ENCODE assay signal across 9 mouse cellular contexts in the genomic region with DNA sequence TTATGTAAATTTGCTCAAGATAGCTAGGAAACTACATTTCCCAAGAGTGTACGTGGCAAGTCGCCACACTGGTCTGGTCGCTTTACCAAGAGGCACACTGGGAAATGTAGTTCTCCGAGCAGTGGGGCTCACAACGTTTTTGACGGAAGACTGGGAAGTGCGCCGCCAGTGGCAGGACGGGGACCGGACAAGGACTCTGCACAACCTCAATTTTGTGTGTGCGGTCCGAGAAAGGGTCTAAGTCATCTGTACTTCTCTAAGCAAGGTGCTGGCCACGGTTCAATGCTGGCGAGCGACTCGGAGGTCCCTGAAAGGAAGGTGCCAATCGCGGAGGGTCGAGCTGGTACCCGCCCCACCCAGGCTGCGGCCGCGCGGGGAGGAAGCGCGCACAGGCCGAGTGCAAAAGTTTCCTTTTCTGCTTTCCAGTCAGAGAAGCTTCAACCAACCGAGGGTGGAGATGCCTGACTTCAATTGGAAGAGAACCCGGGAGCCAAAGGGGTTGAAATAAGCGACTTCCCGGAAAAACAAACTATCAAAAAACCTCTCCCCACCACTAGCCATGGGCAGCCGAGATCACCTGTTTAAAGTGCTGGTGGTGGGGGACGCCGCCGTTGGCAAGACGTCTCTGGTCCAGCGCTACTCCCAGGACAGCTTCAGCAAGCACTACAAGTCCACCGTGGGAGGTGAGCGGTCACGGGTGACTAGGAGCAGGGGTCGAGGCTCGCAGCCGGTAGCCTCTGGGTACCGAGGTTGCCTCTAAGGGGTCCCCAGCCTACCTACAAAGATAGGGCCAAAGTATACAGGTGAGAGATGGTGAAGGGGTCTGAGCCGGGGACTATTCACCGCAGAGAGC. TPM values are rescaled to one million over a fixed set of nuclear protein-coding genes. Genes with fewer than 3 reads are reported as not detected.
DNase-seq lines count a peak whose midpoint lies in the region; ATAC-seq and TF ChIP-seq lines count a peak whose summit lies in the region.
"Had no signal": no experiment of that assay in that cellular context is flagged by ENCODE, and none has a peak within 500 bp of the region (broad histone marks: within the 10 kb centered on the region; RNA-seq: fewer than 3 reads in every experiment).

A gene (plus strand): TSS at position 132 of the 853 bp plus-strand sequence.

- H3K9me3 ChIP-seq in kidney, embryonic 14.5 days (ENCODE audit: control insufficient read depth, low read length) = no peaks in the 10 kb centered on the region
- no peaks in the 10 kb centered on the region for H3K9me3 ChIP-seq in limb, embryonic 15.5 days
- H3K9me3 ChIP-seq: G1E had no signal

- H3K4me1 ChIP-seq in bone marrow macrophage, adult 2 months (ENCODE audit: control insufficient read depth, insufficient read depth, low read length) = peaks cover 14% of the 10 kb centered on the region
- H3K4me1 ChIP-seq in embryonic fibroblast, embryonic 13.5 days (ENCODE audit: control insufficient read depth, insufficient read depth, low read length) = no peaks in the 10 kb centered on the region
- H3K4me1 ChIP-seq in kidney, embryonic 14.5 days (ENCODE audit: control insufficient read depth, insufficient read depth, low read length) = no peaks in the 10 kb centered on the region
- H3K4me1 ChIP-seq in limb, embryonic 15.5 days = peaks cover 7% of the 10 kb centered on the region; the same call in 1 of the 2 replicates

- TF ChIP-seq CTCF in bone marrow macrophage, adult 2 months (IDR thresholded peaks at IDR 0.05; ENCODE audit: low read depth, low read length) = peak; percentile 57
- peak; percentile 72; the same call in 1 of the 2 replicates for TF ChIP-seq CTCF in embryonic fibroblast, embryonic 13.5 days (IDR thresholded peaks at IDR 0.05; ENCODE audit: borderline replicate concordance, insufficient read depth, low read length)

- H3K36me3 ChIP-seq in kidney, embryonic 14.5 days (ENCODE audit: control insufficient read depth, insufficient read depth, low read length) = no peaks in the 10 kb centered on the region
- 0 out of 2 replicates have a peak, but pooled peaks cover 5% of the 10 kb centered on the region for H3K36me3 ChIP-seq in limb, embryonic 15.5 days
- H3K36me3 ChIP-seq: G1E had no signal

- peak within 1 kb of the TSS; percentile 77 for H3K4me2 ChIP-seq in kidney, embryonic 14.5 days (replicated peaks; ENCODE audit: low read depth, low read length)
- H3K4me2 ChIP-seq in limb, embryonic 15.5 days = peak within 1 kb of the TSS; percentile 81

- under 1% methylated on average over 46 of the region's 46 CpGs for WGBS in kidney, embryonic 14.5 days
- 1% methylated on average over 46 of the region's 46 CpGs for WGBS in limb, embryonic 15.5 days

- H3K27ac ChIP-seq in bone marrow macrophage, adult 2 months (ENCODE audit: insufficient read depth, low read depth, low read length) = peak within 1 kb of the TSS; percentile 70
- H3K27ac ChIP-seq in embryonic fibroblast, embryonic 13.5 days (ENCODE audit: insufficient read depth, low read length) = no peak within 1 kb of the TSS
- H3K27ac ChIP-seq in kidney, embryonic 14.5 days (ENCODE audit: low read depth, low read length) = no peak within 1 kb of the TSS
- H3K27ac ChIP-seq in limb, embryonic 15.5 days = peak within 1 kb of the TSS; percentile 61; the same call in 1 of the 2 replicates

- no peaks in the 10 kb centered on the region for H3K27me3 ChIP-seq in kidney, embryonic 14.5 days (ENCODE audit: control insufficient read depth, insufficient read depth, low read length)
- no peaks in the 10 kb centered on the region for H3K27me3 ChIP-seq in limb, embryonic 15.5 days

- peak; percentile 97 for DNase-seq in 3T3-L1 (ENCODE audit: low read depth, low spot score)
- peak; percentile 90 to 95 for DNase-seq in heart, adult 9 months (ENCODE audit: low spot score in 2 of 2)
- peak; percentile 82 to 88 for DNase-seq in monocyte, adult 2 months (ENCODE audit: low read depth in 1 of 2, low spot score in 2 of 2)
- DNase-seq in spleen, postnatal 36 days (ENCODE audit: low spot score in 2 of 2) = peak; percentile 90 to 93

- H3K4me3 ChIP-seq in bone marrow macrophage, adult 2 months (ENCODE audit: insufficient read depth, low read length) = peak within 1 kb of the TSS; percentile 66
- H3K4me3 ChIP-seq in embryonic fibroblast, embryonic 13.5 days (ENCODE audit: insufficient read depth, low read length) = peak within 1 kb of the TSS; percentile 59
- peak within 1 kb of the TSS; percentile 66 for H3K4me3 ChIP-seq in kidney, embryonic 14.5 days (ENCODE audit: low read length)
- peak within 1 kb of the TSS; percentile 66 for H3K4me3 ChIP-seq in limb, embryonic 15.5 days

- peak within 1 kb of the TSS; percentile 52 for H3K9ac ChIP-seq in kidney, embryonic 14.5 days (ENCODE audit: low read depth, low read length)
- H3K9ac ChIP-seq in limb, embryonic 15.5 days = peak within 1 kb of the TSS; percentile 51

- peak; percentile 96 for ATAC-seq in kidney, embryonic 14.5 days (ENCODE audit: low FRiP score, low TSS enrichment)
- peak; percentile 95 for ATAC-seq in limb, embryonic 15.5 days (ENCODE audit: insufficient number of reproducible peaks, low FRiP score, low TSS enrichment, low read depth)

- TF ChIP-seq POLR2A in bone marrow macrophage, adult 2 months (IDR thresholded peaks at IDR 0.05; ENCODE audit: borderline replicate concordance, low read depth, low read length) = no peak
- TF ChIP-seq POLR2A in embryonic fibroblast, embryonic 13.5 days (IDR thresholded peaks at IDR 0.05; ENCODE audit: low read depth, low read length) = peak; percentile 51

RNA-seq across cellular contexts. Expression of the gene that starts here (rescaled TPM):
- polyA plus RNA-seq in bone marrow macrophage, adult 2 months (2012; ENCODE audit: insufficient read depth, insufficient read length, missing spikeins) = 65.7 and 70.3 TPM in 2 replicates
- polyA plus RNA-seq in embryonic fibroblast, embryonic 13.5 days (2011; ENCODE audit: insufficient read length, low read depth, missing spikeins) = 16.6 and 23.8 TPM in 2 replicates
- polyA plus RNA-seq in kidney, embryonic 14.5 days (2014; fragmentation: Nextera tagmentation; extraction: Ambion mirVana) = 15.4 and 17.2 TPM in 2 replicates
- 29.8 and 30.1 TPM in 2 replicates for polyA plus RNA-seq in limb, embryonic 15.5 days (2015; fragmentation: Nextera tagmentation; extraction: Ambion mirVana)
- polyA plus RNA-seq: G1E had no signal

Comparison
In these comparisons a context has a peak if more than half of its experiments do, and no peak if none do; other contexts are left out.
1. H3K27ac ChIP-seq: peak in bone marrow macrophage, adult 2 months (single experiment) and limb, embryonic 15.5 days (single experiment); none in embryonic fibroblast, embryonic 13.5 days (single experiment) and kidney, embryonic 14.5 days (single experiment).
2. Peak in every context shown above with its lines, with median percentiles within 50 percentile points of each other: DNase-seq and H3K4me3 ChIP-seq.